Mouse (Mus musculus) cerebellum, adult 2 months (tissue): ENCODE measurements around the gene Gm49396.

ENCODE experiments used
- CTCF ChIP-seq: fragments of 200-500 bp; IDR thresholded peaks from 2 replicates; pipeline ENCODE4 v1.5.1; 2011; ENCODE audit warnings: low read depth, mild to moderate bottlenecking, control low read depth, low read length, moderate library complexity, borderline replicate concordance; ENCODE audit not compliant: insufficient read depth
- POLR2A ChIP-seq: fragments of 200-500 bp; IDR thresholded peaks from 2 replicates; pipeline ENCODE4 v1.6.1; 2011; ENCODE audit warnings: low read length, control low read depth, borderline replicate concordance; ENCODE audit not compliant: insufficient read depth

- TF ChIP-seq CTCF (no peak), POLR2A (no peak)
Measured at GRCm38 (mm10) chr7:30579950-30580349, 16.8 kb downstream of the Gm49396 start.
